Mouse (Mus musculus) urinary bladder, postnatal 25 days (tissue): ENCODE results near the gene Cabp4.

Source experiments
- DNase-seq: peaks from one replicate; pipeline ENCODE4 v3.0.0; 2022; ENCODE audit warnings: low spot score

The Cabp4 gene

DNA sequence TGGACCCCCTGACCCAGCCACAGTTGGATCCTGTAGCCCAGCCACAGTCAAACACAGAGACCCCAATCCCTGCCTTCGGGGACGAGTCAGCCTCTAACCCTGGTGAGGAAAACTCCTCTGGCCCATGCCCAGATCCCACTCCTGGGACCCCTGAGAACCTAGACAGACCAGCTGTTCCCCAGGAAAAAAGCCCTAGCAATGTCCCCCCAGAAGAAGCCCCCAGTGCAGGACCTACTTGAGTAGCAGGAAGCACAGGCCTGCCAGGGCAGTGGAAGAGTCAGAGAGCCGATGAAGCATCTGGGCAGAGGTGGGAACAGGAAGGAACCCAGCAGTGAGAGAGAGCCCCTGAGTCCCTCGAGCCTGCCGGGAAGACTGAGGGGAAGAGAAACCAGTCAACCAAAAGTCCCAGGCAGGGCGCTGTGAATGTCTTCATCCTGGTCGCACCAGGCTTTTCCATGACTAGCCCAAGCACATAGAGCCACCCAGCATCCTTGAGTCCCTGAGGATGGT is at the start of gene Cabp4:
TSS of gene Cabp4 (minus strand) at position 275 of the 510 bp plus-strand sequence.
- DNase-seq = no peak

- no peak for DNase-seq
Measured at GRCm38 (mm10) chr19:4193129-4193528, 49.3 kb upstream of the Cabp4 start.

- DNase-seq = no peak
Measured at GRCm38 (mm10) chr19:4192251-4192985, 48.6 kb upstream of the Cabp4 start.

DNA sequence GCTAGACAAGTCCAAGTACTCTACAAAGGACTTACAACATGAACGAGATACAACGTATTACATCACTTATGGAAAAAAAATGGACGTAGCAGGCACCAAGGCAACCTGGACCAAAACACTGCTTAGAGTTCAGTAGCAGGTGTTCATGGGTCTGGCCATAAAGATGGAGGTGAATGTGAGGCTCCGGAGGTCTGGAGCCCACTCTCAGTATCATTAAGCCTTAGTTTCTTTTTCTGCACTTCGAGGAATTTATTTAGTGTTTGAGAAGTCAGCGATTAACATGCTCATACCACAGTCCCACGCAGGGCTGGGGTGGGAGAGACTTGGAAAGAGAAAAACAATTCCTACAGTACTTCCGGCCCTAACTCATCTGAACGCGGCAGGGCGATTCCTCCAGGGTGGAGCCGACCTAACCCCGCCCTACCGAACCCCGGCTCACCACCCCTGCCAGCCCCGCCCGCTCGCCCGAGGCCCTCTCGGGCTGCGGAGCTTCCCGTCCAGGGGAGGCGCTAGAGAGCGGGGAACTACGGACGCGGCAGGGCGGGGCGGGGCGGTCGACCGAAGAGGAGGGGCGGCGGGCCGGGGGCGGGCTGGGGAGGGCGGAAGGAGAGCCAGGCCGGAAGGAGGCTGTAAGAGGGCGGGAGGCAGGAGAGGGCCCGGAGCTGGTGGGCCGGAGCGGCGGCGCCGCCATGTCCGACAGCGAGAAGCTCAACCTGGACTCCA is 47.9 kb upstream of the Cabp4 start, which contains the start of gene Ppp1ca:
TSS of gene Ppp1ca (plus strand) at position 538 of the 723 bp plus-strand sequence.
- DNase-seq = peak; percentile 99

GRCm38 (mm10) chr19:4190831-4191334 is 47.0 kb upstream of the Cabp4 start, which contains the start of gene Tbc1d10c:
Tbc1d10c (minus strand) TSS chr19:4191284.
- no peak for DNase-seq

GRCm38 (mm10) chr19:4189051-4189620 is 45.3 kb upstream of the Cabp4 start:
- no peak for DNase-seq

DNA sequence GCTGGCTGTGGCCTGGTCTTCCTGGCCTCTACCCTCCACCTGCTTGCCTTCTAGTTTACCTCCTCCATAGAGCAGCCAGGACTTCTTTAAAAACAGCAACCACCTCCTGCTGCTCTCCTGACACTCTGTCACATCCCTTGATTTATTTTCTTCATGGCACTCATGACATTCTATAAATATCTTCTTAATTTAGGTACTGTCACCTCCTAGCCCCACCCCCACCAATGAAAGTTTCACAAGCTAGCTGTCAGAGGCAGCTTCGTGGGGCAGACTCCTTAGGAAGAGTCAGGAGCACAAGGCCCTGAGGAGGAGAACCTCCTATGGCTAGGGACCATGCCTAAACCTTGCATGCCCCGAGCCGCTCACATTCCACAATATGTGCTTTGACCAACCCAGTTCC is 43.5 kb upstream of the Cabp4 start:
- no peak for DNase-seq

GRCm38 (mm10) chr19:4184976-4185975 is 41.4 kb upstream of the Cabp4 start:
- DNase-seq = no peak

- DNase-seq = no peak
Measured at GRCm38 (mm10) chr19:4183689-4184088, 39.9 kb upstream of the Cabp4 start.

DNA sequence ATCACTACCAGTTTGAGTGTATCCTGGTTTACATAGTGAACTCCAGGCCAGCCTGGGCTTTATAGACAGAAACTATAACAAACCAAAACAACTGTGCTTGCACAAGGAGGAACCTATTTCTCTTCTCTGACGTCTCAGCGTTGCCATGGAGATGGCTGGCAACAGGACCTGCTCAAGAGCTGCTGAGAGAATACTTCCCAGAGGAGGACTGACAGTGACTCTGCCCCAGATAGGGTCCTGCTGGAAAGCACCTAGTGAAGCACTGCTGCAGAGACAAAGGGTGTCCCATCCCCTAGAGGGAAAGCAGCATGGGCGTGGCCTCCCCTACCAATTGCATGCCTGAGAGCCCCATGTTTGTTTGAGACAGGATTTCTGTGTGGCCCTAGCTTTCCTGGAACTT is 38.1 kb upstream of the Cabp4 start:
- no peak for DNase-seq

DNA sequence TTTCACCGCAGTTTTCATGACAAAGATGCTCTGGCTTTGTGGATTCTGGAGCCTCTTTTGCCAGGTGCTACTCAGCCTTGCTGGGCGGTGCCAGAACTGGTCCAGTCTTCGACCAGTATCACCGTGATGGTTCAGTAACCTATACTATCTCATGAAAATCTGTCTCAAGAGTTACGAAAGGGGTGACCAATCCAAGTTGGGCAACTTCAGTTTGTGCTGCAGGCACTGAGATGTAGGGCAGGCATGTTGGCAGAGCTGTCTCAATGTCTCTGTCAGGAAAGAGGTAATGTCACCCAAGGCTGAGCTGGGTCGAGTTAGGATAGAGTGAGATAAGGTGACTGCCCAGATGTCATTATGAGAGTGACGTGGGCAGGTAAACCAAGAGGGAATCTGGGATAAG is 36.6 kb upstream of the Cabp4 start:
- no peak for DNase-seq

GRCm38 (mm10) chr19:4175368-4175947 is 31.6 kb upstream of the Cabp4 start, which contains the start of gene Carns1:
Carns1 (minus strand) TSS chr19:4175479.
- DNase-seq = no peak

DNA sequence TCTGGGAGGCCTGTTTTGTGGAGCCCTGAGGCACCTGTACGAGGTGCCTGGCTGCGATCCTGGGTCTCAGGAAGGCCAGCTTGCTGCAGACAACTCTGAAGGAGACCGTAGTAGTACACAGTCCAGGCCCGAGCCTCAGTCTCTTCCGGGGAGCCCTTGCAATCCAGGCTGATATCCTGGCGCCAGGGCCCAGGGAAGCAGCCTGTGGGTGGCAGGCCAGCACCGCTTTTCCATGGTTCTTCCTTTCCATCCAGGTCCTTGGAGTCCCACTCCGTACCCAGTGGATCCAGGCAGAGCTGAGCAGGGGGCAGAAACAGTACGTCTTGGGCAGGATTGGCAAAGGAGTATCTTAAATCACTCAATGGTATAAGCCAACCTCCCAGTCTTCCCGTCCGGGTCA is 29.1 kb upstream of the Cabp4 start:
- DNase-seq = no peak

GRCm38 (mm10) chr19:4171393-4172290 is 27.8 kb upstream of the Cabp4 start:
- DNase-seq = no peak

DNA sequence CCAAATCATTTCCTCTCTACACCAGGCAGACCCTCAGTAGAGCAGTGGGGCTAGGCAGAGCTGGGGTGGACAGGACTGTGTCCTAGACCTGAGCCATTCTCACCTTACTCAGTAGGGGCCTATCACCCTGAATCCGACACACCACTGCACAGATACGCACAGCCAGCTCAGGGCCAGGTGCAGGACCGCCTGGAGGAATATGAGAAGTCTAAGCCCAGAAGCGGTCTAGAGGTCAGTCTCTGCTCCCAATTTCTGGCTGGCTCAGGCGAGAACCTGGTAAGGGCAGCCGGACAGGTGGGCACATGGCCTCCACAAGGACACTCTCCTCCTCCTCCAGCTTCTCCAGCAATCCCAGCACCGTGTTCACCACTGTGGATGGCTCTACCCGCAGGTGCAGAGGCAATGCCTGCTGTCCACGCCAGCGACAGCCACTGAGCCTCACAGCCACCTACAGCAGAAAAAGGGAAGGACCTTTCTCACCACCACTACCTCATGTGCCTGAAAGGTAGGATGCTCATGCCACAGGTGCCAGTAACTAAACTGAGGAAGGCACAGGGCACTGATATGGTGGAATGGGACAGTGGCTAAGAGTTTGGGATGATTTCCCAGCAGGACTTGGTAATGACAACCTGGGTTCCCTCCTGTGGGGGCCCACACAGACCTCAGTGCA is 27.0 kb upstream of the Cabp4 start:
- no peak for DNase-seq

DNA sequence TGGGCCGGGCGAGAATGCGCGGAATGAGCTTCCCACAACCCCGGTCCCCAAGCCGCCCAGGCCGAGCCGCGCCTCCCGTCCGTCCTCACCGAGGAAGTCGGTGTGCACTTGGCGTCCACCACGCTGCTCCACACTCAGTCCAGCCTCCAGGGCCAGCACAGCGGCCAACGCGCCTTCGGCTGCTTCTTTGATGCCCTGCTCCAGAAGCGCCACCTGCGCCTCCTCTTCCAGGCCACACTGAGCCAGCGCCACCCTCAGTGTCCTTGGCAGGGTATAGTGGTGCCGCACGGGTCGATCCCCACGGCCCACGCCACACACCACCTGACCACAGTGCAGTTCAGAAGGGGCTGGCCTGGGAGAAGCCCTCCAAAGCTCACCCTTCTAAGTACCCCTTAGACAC is 26.0 kb upstream of the Cabp4 start:
- DNase-seq = no peak

GRCm38 (mm10) chr19:4169378-4169784 is 25.5 kb upstream of the Cabp4 start:
- peak; percentile 98 for DNase-seq

DNA sequence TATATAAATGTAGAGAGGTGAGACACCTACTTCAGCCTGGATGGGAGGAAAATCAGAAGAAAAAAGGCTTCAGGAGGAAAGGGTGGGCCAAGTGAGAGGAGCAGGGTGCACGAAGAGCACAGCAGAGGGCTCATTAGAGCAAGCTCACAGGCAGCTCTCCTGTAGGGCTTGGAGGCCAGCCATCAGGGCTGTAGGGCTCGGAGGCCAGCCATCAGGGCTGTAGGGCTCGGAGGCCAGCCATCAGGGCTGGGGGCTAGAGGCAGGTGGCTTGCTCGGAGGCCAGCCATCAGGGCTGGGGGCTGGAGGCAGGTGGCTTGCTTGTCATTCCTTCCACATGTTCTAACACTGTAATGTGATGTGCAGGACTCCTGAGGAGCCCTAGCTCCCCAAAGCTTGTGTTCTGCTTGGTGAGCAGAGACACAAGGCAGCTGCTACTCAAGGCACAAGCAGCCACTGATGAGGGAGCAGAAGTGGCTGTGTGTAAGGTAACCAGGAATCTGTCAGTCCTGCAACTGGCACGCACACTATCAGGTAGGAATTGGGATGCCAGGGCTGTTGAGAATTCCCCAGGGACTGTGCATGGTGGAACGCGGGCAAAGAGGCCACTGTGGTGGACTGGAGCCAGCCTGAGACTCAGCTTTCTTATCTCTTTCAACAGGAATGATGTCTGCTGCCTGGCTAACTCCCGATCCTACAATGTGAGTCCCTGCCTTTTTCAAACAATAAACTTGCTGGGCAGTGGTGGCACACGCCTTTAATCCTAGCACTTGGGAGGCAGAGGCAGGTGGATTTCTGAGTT is 23.0 kb upstream of the Cabp4 start:
- no peak for DNase-seq
